Mouse (Mus musculus) intestine, postnatal 0 days (tissue): ENCODE data around the gene Egln1. TPM values are rescaled to one million over a fixed set of nuclear protein-coding genes. Genes with fewer than 3 reads are reported as not detected.

Experiments used
- ATAC-seq: fragments of 200-750 bp; cut with Nextera tagmentation; 2 replicates; pipeline ENCODE4 v1.8.0; 2017; ENCODE audit warnings: mild to moderate bottlenecking, moderate TSS enrichment, moderate library complexity
- H3K27ac ChIP-seq: fragments of 300-500 bp; sonication (generic); 2 replicates; pipeline ENCODE4 v1.5.1; 2014; ENCODE audit warnings: mild to moderate bottlenecking, low read depth, low read length, moderate library complexity
- H3K27me3 ChIP-seq: fragments of 300-500 bp; sonication (generic); replicated peaks from 2 replicates; pipeline ENCODE4 v1.6.1; 2014; ENCODE audit warnings: low read length, mixed read lengths; ENCODE audit not compliant: control insufficient read depth, insufficient read depth
- H3K36me3 ChIP-seq: fragments of 300-500 bp; sonication (generic); 2 replicates; pipeline ENCODE4 v1.6.1; 2014; ENCODE audit warnings: mild to moderate bottlenecking, moderate library complexity; ENCODE audit not compliant: control insufficient read depth, insufficient read depth
- H3K4me1 ChIP-seq: fragments of 300-500 bp; sonication (generic); replicated peaks from 2 replicates; pipeline ENCODE4 v1.6.1; 2014; ENCODE audit warnings: antibody characterized with exemption, low read length, mixed read lengths; ENCODE audit not compliant: control insufficient read depth, insufficient read depth
- H3K4me2 ChIP-seq: fragments of 300-500 bp; sonication (generic); replicated peaks from 2 replicates; pipeline ENCODE4 v1.6.1; 2014; ENCODE audit warnings: low read depth, mild to moderate bottlenecking, moderate library complexity
- H3K4me3 ChIP-seq: fragments of 300-500 bp; sonication (generic); 2 replicates; pipeline ENCODE4 v1.5.1; 2014; ENCODE audit warnings: low read depth, low read length
- H3K9ac ChIP-seq: fragments of 300-500 bp; sonication (generic); 2 replicates; pipeline ENCODE4 v1.6.1; 2014; ENCODE audit warnings: mild to moderate bottlenecking, low read depth, low read length
- H3K9me3 ChIP-seq: fragments of 300-500 bp; sonication (generic); 2 replicates; pipeline ENCODE4 v1.6.1; 2016; ENCODE audit warnings: mixed run types; ENCODE audit not compliant: control insufficient read depth
- CTCF ChIP-seq: sonication (generic); IDR thresholded peaks from 2 replicates; pipeline ENCODE4 v1.5.1; 2016; ENCODE audit warnings: low read depth, mild to moderate bottlenecking, control low read depth, antibody characterized with exemption, moderate library complexity
- WGBS: fragments of 180-500 bp; shearing (Covaris S2); extraction: QIAGEN DNeasy Blood & Tissue Kit; methylation state at CpG from one replicate; pipeline ENCODE4 v1.1.7; 2014; 5-methylcytosine and 5-hydroxymethylcytosine counted together
- polyA plus RNA-seq: library from polyadenylated mRNA; unstranded; fragments of >200 nt; fragmentation: Nextera tagmentation; extraction: Ambion mirVana; gene quantifications from 2 replicates; pipeline ENCODE4 v1.2.1, GENCODE M21; 2015

Gene Egln1
- polyA plus RNA-seq, 1 experiment from 2014 or later: 8.2 TPM

GRCm38 (mm10) chr8:124925544-124926266, 23.4 kb downstream of the Egln1 start:
- 0 out of 2 replicates have a peak overlapping the region, but pooled peaks have one; percentile 16 for H3K27ac ChIP-seq
- TF ChIP-seq CTCF: no peak

GRCm38 (mm10) chr8:124923971-124924652, 25.0 kb downstream of the Egln1 start:
- no peak for ATAC-seq
- Histone ChIP-seq H3K9me3 (no peaks in the 10 kb centered on the region), H3K4me3 (no peak overlapping the region), H3K9ac (no peak overlapping the region), H3K27ac (0 out of 2 replicates have a peak overlapping the region, but pooled peaks have one; percentile 11), H3K36me3 (no peaks in the 10 kb centered on the region), H3K4me2 (no peak overlapping the region), H3K27me3 (no peaks in the 10 kb centered on the region), H3K4me1 (peaks cover 10% of the 10 kb centered on the region; the same call in 1 of the 2 replicates)
- WGBS: 75% methylated on average over 15 of the region's 15 CpGs
- TF ChIP-seq CTCF: no peak

More at GRCm38 (mm10) chr8:124925544-124926266, 23.4 kb downstream of the Egln1 start:
- H3K4me1 ChIP-seq: peaks cover 10% of the 10 kb centered on the region; the same call in 1 of the 2 replicates
- no peak overlapping the region for H3K4me2 ChIP-seq
- no peaks in the 10 kb centered on the region for H3K27me3 ChIP-seq
- no peak overlapping the region for H3K4me3 ChIP-seq
- H3K9ac ChIP-seq: no peak overlapping the region
- 58% methylated on average over 14 of the region's 14 CpGs for WGBS
- H3K36me3 ChIP-seq: no peaks in the 10 kb centered on the region
- no peak for ATAC-seq
- no peaks in the 10 kb centered on the region for H3K9me3 ChIP-seq

- H3K4me2 ChIP-seq: peak overlapping the region; percentile 55
- peak overlapping the region; percentile 5 for H3K4me3 ChIP-seq
- no peaks in the 10 kb centered on the region for H3K27me3 ChIP-seq
- 33% methylated on average over 11 of the region's 11 CpGs for WGBS
- H3K4me1 ChIP-seq: peaks cover 10% of the 10 kb centered on the region; the same call in 1 of the 2 replicates
- no peaks in the 10 kb centered on the region for H3K9me3 ChIP-seq
- TF ChIP-seq CTCF: no peak
- H3K9ac ChIP-seq: no peak overlapping the region
- ATAC-seq: no peak
- H3K36me3 ChIP-seq: no peaks in the 10 kb centered on the region
- H3K27ac ChIP-seq: no peak overlapping the region
These were observed 26.5 kb downstream of the Egln1 start for GRCm38 (mm10) chr8:124922490-124923089.

- peak overlapping the region; percentile 5 for H3K4me3 ChIP-seq
- peaks cover 10% of the 10 kb centered on the region; the same call in 1 of the 2 replicates for H3K4me1 ChIP-seq
- no peak overlapping the region for H3K9ac ChIP-seq
- no peaks in the 10 kb centered on the region for H3K27me3 ChIP-seq
- TF ChIP-seq CTCF: peak; percentile 51
- ATAC-seq: peak; percentile 75
- 33% methylated on average over 18 of the region's 18 CpGs for WGBS
- H3K36me3 ChIP-seq: no peaks in the 10 kb centered on the region
- H3K9me3 ChIP-seq: no peaks in the 10 kb centered on the region
- H3K4me2 ChIP-seq: peak overlapping the region; percentile 55
- H3K27ac ChIP-seq: 0 out of 2 replicates have a peak overlapping the region, but pooled peaks have one; percentile 23
These were observed 27.5 kb downstream of the Egln1 start for GRCm38 (mm10) chr8:124921369-124922279.

GRCm38 (mm10) chr8:124917741-124918484, 31.2 kb downstream of the Egln1 start:
- no peaks in the 10 kb centered on the region for H3K9me3 ChIP-seq
- no peak for ATAC-seq
- WGBS: 79% methylated on average over 18 of the region's 18 CpGs

More at GRCm38 (mm10) chr8:124917741-124918484, 31.2 kb downstream of the Egln1 start:
- Histone ChIP-seq H3K4me3 (no peak overlapping the region), H3K4me1 (peaks cover 6% of the 10 kb centered on the region; the same call in 1 of the 2 replicates), H3K9ac (no peak overlapping the region), H3K27ac (no peak overlapping the region), H3K36me3 (peaks cover 24% of the 10 kb centered on the region), H3K27me3 (no peaks in the 10 kb centered on the region), H3K4me2 (no peak overlapping the region)
- no peak for TF ChIP-seq CTCF
